Mouse (Mus musculus) hindbrain, embryonic 15.5 days (tissue): ENCODE measurements at regions not wholly inside any gene's neighbourhood (a gene's known extent, or its start where the extent isn't known, plus 50 kb on each side); places are given as distances from the start of the nearest gene placed in this dataset.

Experiments used
- ATAC-seq: fragments of 200-750 bp; cut with Nextera tagmentation; 2 replicates; pipeline ENCODE4 v1.8.0; 2017; ENCODE audit warnings: low read depth, moderate number of reproducible peaks, moderate TSS enrichment; ENCODE audit not compliant: low FRiP score
- H3K27ac ChIP-seq: fragments of 300-500 bp; sonication (generic); replicated peaks from 2 replicates; pipeline ENCODE4 v1.5.1; 2015; ENCODE audit warnings: mild to moderate bottlenecking, inconsistent platforms
- H3K27me3 ChIP-seq: fragments of 300-500 bp; sonication (generic); 2 replicates; pipeline ENCODE4 v1.6.1; 2015; ENCODE audit warnings: control low read depth, inconsistent platforms
- H3K36me3 ChIP-seq: fragments of 300-500 bp; sonication (generic); 2 replicates; pipeline ENCODE4 v1.6.1; 2015; ENCODE audit warnings: control low read depth, inconsistent platforms
- H3K4me1 ChIP-seq: fragments of 300-500 bp; sonication (generic); replicated peaks from 2 replicates; pipeline ENCODE4 v1.6.1; 2015; ENCODE audit warnings: control low read depth, inconsistent platforms
- H3K4me2 ChIP-seq: fragments of 300-500 bp; sonication (generic); 2 replicates; pipeline ENCODE4 v1.6.1; 2015; ENCODE audit warnings: moderate library complexity, mild to moderate bottlenecking, inconsistent platforms
- H3K4me3 ChIP-seq: fragments of 300-500 bp; sonication (generic); 2 replicates; pipeline ENCODE4 v1.5.1; 2015; ENCODE audit warnings: mild to moderate bottlenecking, inconsistent platforms
- H3K9ac ChIP-seq: fragments of 300-500 bp; sonication (generic); 2 replicates; pipeline ENCODE4 v1.6.1; 2015; ENCODE audit warnings: inconsistent platforms
- H3K9me3 ChIP-seq: fragments of 300-500 bp; sonication (generic); 2 replicates; pipeline ENCODE4 v1.6.1; 2016; ENCODE audit warnings: control low read depth, inconsistent platforms
- WGBS: fragments of 180-500 bp; shearing (Covaris S2); methylation state at CpG from one replicate; pipeline ENCODE4 v1.1.7; 2015; 5-methylcytosine and 5-hydroxymethylcytosine counted together

DNA sequence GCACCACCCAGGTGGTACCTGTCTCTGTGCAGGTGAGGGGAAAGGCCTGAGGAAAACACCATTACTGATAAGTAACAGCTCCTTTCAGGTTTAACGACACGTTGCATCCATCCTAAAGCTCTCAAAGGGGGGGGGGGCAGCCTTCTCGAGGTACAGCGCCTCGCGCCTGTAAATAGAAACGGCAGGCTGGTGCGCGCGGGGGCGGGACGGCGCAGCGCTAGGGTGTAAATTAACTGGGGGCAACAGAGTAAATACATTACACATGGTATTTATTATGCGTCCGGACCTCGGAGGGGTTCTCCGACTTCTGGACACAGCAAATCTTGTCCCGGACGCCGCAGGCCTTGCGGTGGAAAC lies 353.3 kb downstream of the Bcor start:
- H3K27me3 ChIP-seq = peaks cover 33% of the 10 kb centered on the region
- no peaks in the 10 kb centered on the region for H3K9me3 ChIP-seq
- 0 out of 2 replicates have a peak, but pooled peaks have one; percentile 3 for ATAC-seq
- H3K4me2 ChIP-seq = peak overlapping the region; percentile 72
- H3K27ac ChIP-seq = peak overlapping the region; percentile 80
- H3K4me3 ChIP-seq = peak overlapping the region; percentile 41
- peak overlapping the region; percentile 50 for H3K9ac ChIP-seq
- peaks cover 23% of the 10 kb centered on the region for H3K4me1 ChIP-seq
- 7% methylated on average over 22 of the region's 22 CpGs for WGBS
- no peaks in the 10 kb centered on the region for H3K36me3 ChIP-seq

DNA sequence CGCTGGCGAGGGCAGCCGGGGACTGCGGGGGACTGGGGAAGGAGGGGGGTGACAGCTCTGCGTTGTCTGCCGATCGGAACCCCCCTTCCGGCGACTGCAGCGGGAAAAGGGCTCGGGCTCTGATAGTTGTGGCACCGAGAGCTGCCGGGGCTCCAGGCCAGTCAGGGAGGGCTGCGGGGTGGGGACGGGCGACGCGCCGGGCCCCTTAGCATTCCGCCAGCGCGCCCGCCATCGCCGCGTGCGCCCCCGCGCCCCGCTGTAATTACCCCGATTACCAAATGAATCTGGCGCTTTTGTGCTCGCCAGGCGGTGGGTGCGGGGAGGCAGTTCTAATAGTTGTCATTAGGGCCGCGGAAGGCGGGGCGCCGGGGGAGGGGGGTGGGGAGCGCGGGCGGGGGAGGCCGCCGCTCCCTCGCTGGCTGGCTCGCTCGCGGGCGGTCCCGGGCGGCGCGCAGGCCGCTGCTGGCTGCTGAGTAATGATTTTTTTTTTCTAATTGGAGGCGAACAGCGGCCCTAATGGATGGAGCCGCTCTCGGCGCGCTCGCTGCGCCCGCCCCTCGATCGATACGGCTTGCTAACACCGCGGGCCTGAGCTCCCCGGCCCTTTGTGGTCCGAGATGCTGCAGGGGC lies 352.8 kb downstream of the Bcor start:
- peak overlapping the region; percentile 72 for H3K4me2 ChIP-seq
- WGBS = 4% methylated on average over 36 of the region's 71 CpGs
- peak overlapping the region; percentile 80 for H3K27ac ChIP-seq
- peak overlapping the region; percentile 41 for H3K4me3 ChIP-seq
- H3K9me3 ChIP-seq = no peaks in the 10 kb centered on the region
- peaks cover 33% of the 10 kb centered on the region for H3K27me3 ChIP-seq
- H3K36me3 ChIP-seq = no peaks in the 10 kb centered on the region
- peak; percentile 76 for ATAC-seq
- H3K9ac ChIP-seq = peak overlapping the region; percentile 50
- peaks cover 23% of the 10 kb centered on the region for H3K4me1 ChIP-seq

DNA sequence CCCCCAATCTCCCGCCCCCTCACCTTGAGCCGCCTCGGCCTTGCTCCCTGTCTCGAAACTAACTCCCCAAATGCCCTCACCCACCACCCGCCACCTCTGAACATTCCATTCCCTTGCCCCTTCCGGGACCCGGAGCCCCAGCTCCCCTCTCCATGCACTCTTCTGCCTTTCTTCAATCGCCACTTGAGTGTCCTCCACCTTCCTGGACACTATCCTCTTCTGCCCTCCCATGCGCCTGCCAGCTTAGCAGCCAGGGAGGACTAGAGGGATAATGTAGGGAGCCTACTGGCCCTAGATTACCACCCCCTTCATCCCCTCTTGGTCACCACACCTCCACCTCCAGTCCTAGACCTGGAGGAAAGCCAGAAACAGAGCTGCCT lies 352.3 kb downstream of the Bcor start:
- H3K4me2 ChIP-seq = peak overlapping the region; percentile 72
- H3K27me3 ChIP-seq = peaks cover 33% of the 10 kb centered on the region
- no peaks in the 10 kb centered on the region for H3K36me3 ChIP-seq
- no peak for ATAC-seq
- peak overlapping the region; percentile 50 for H3K9ac ChIP-seq
- WGBS = 18% methylated on average over 8 of the region's 9 CpGs
- H3K27ac ChIP-seq = peak overlapping the region; percentile 80
- H3K4me1 ChIP-seq = peaks cover 23% of the 10 kb centered on the region
- no peaks in the 10 kb centered on the region for H3K9me3 ChIP-seq
- H3K4me3 ChIP-seq = peak overlapping the region; percentile 41

DNA sequence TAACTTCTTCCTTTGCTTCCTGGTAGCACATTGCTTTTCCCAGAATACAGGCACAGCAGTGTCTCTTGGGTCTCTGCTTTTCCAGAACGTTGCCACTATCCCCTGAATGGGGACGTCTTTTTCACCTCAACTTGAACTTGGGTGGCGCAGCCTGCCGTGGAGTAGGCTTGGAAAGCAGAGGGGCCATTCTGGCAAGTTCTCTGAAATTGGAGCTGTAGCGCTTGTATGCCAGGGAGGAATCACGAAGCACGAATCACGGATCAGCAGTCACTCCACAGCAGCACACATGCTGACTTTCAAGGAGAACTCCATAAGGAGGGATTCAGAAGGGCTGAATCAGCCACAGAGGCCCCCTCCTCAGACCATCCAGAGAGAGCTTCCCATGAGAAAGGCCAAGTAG lies 351.2 kb downstream of the Bcor start:
- peaks cover 15% of the 10 kb centered on the region for H3K4me1 ChIP-seq
- H3K9ac ChIP-seq = no peak overlapping the region
- 51% methylated on average over 8 of the region's 8 CpGs for WGBS
- H3K27ac ChIP-seq = no peak overlapping the region
- H3K36me3 ChIP-seq = no peaks in the 10 kb centered on the region
- no peaks in the 10 kb centered on the region for H3K9me3 ChIP-seq
- no peak for ATAC-seq
- H3K27me3 ChIP-seq = peaks cover 33% of the 10 kb centered on the region
- H3K4me3 ChIP-seq = no peak overlapping the region
- no peak overlapping the region for H3K4me2 ChIP-seq

DNA sequence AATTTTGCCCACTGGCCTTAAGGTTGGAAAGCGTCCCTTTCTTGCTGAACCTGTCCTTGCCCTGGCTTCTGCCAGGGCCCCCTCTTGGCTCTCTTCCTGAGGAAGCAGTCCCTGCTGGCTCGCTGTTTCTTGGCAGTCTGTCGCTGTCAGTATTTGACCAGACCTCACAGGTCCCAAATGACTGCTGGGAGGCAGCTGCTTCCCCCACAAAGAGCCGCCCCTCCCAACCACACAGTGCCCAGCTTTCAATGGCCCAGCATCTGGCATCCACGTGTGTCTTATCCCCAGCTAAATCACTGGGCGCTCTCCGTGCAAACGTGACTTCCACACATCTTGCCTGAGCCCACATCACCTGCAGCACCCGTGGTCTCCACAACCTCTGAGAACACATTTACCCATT lies 345.3 kb downstream of the Bcor start:
- H3K4me2 ChIP-seq = no peak overlapping the region
- H3K36me3 ChIP-seq = no peaks in the 10 kb centered on the region
- no peaks in the 10 kb centered on the region for H3K9me3 ChIP-seq
- peaks cover 5% of the 10 kb centered on the region; the same call in 1 of the 2 replicates for H3K4me1 ChIP-seq
- H3K4me3 ChIP-seq = no peak overlapping the region
- no peak overlapping the region for H3K27ac ChIP-seq
- H3K27me3 ChIP-seq = peaks cover 2% of the 10 kb centered on the region; the same call in 1 of the 2 replicates
- 34% methylated on average over 9 of the region's 9 CpGs for WGBS
- no peak for ATAC-seq
- H3K9ac ChIP-seq = no peak overlapping the region

DNA sequence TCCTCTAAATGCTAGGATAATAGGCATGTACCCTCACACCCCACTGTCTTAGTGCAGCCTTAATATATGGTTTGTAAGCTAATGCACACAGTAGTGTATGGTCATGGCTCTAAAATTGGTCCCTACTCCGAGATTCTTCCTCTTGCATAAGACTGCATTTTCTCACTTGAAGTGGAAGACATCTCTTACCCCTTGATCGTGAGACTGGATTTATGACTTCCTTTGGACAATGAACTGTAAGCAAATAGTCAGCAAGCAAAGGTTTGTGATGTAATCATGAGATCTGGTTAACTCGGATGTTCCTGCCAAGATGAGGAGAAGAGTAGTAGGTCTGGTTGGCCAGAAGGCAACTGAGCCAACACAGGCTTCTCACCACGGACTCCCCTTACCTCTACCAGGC lies 344.3 kb downstream of the Bcor start:
- 84% methylated on average over 4 of the region's 4 CpGs for WGBS
- Histone ChIP-seq H3K36me3 (no peaks in the 10 kb centered on the region), H3K27ac (no peak overlapping the region), H3K4me2 (no peak overlapping the region), H3K9me3 (no peaks in the 10 kb centered on the region), H3K27me3 (no peaks in the 10 kb centered on the region), H3K4me3 (no peak overlapping the region), H3K9ac (no peak overlapping the region), H3K4me1 (peaks cover 5% of the 10 kb centered on the region; the same call in 1 of the 2 replicates)
- no peak for ATAC-seq

DNA sequence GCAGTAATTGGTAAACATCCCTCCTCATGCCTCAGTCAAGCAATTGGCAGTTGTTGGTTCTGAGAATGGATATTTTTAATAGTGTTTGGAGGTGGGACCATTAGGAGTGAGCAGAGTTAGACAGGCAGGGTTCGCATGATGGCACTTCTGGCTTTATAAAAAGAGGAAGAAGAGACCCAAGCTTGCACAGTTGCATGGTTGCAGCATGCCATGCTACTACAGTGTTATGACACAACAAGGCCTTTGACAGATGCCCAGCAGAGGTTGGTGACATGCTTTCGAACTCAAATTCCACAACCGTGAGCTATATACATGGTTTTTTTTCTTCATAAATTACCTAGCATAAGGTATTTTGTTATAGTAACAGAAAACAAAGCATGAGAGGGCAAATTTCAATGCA lies 341.5 kb downstream of the Bcor start:
- Histone ChIP-seq H3K36me3 (no peaks in the 10 kb centered on the region), H3K27ac (no peak overlapping the region), H3K4me2 (no peak overlapping the region), H3K9ac (no peak overlapping the region), H3K4me1 (peaks cover 10% of the 10 kb centered on the region; the same call in 1 of the 2 replicates), H3K27me3 (0 out of 2 replicates have a peak, but pooled peaks cover 5% of the 10 kb centered on the region), H3K9me3 (no peaks in the 10 kb centered on the region), H3K4me3 (no peak overlapping the region)
- ATAC-seq = no peak
- WGBS = 97% methylated on average over 3 of the region's 3 CpGs

DNA sequence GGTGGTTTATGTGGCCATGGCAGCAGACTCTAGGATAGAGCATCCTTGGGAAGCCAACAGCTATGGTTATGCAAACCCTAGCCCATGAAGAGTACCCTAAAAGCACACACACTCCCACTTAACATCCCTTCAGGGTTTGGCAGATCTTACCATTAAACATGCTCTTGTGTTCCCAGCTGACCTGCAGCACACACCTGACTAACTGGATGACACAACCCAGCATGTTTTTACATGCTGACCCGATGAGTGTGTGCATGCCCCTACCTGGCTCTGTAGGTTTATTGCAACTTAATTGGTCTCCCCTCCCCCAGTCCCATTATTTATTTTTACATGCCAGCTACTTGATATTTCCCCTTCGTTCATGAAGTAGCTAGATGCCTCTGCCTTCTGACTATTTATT lies 339.0 kb downstream of the Bcor start:
- 56% methylated on average over 2 of the region's 2 CpGs for WGBS
- Histone ChIP-seq H3K4me2 (no peak overlapping the region), H3K27ac (no peak overlapping the region), H3K27me3 (0 out of 2 replicates have a peak, but pooled peaks cover 12% of the 10 kb centered on the region), H3K9me3 (no peaks in the 10 kb centered on the region), H3K9ac (no peak overlapping the region), H3K36me3 (no peaks in the 10 kb centered on the region), H3K4me1 (0 out of 2 replicates have a peak, but pooled peaks cover 5% of the 10 kb centered on the region), H3K4me3 (no peak overlapping the region)
- no peak for ATAC-seq

DNA sequence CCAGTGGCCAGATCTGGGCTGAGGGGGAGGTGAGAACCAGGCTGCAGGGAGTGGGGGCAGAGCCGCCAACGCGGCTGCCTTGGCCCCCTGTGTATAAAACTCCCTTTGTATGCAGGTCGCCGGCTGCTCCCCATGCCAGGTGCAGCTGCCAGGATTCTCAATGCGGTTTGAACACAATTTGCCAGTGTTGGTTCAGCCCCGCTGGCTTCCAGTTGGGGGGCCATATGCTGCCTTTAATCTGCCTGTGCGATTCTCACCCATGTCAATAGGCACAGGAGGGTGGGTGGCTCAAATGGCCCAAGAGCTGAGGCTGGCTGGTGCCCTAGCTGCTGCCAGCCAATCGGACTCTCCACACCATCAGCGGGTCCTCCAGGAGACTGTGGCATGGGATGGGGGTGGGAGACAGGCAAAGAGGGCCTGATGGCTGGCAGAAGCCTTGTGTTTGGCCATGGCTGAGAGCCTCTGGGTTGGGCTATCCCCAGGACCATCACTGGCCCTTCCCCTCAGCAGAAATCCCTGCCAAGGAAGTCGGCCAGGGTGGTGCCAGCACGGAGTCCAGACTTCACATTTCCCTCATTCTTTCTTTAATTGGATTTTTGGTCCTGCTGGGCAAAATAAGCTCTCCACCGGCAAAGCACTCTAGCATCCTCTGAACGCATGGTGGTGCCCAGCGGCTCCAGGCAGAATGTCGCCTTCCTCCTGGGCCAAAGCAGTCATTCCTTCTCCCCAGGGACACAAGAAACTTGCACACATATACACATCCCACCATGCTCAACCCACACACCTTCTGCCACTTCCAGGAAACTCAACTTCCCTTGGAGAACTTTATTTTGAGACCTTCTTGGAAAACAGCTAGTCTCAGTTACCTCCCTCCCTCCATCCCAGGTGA lies 338.0 kb downstream of the Bcor start:
- Histone ChIP-seq H3K36me3 (no peaks in the 10 kb centered on the region), H3K27ac (no peak overlapping the region), H3K4me1 (peaks cover 12% of the 10 kb centered on the region; the same call in 1 of the 2 replicates), H3K27me3 (0 out of 2 replicates have a peak, but pooled peaks cover 12% of the 10 kb centered on the region), H3K4me3 (no peak overlapping the region), H3K4me2 (no peak overlapping the region), H3K9me3 (no peaks in the 10 kb centered on the region), H3K9ac (no peak overlapping the region)
- WGBS = 48% methylated on average over 14 of the region's 16 CpGs
- peak; percentile 88 for ATAC-seq

DNA sequence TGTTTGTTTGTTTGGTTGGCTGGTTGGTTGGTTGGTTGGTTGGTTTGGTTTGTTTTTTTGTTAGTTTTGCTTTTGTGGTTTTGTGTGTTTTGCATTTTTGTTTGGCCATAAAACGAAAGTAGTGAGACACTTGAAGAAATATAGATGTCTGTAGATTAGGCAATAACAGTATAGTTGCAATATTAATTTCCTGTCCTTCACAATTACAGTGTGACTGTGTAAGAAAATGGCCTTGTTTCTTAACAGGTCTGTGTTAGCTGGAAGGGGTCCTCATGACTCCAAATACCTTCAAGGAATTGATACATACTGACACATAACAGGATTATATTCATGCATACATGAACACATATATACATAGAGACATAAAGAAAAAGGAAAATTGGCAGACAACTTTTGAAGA lies 334.2 kb downstream of the Bcor start:
- peaks cover 16% of the 10 kb centered on the region; the same call in 1 of the 2 replicates for H3K4me1 ChIP-seq
- WGBS = 88% methylated on average over 1 of the region's 1 CpGs
- H3K27ac ChIP-seq = no peak overlapping the region
- no peak overlapping the region for H3K4me3 ChIP-seq
- H3K4me2 ChIP-seq = no peak overlapping the region
- H3K27me3 ChIP-seq = peaks cover 12% of the 10 kb centered on the region; the same call in 1 of the 2 replicates
- no peaks in the 10 kb centered on the region for H3K9me3 ChIP-seq
- H3K9ac ChIP-seq = no peak overlapping the region
- ATAC-seq = no peak
- H3K36me3 ChIP-seq = no peaks in the 10 kb centered on the region

DNA sequence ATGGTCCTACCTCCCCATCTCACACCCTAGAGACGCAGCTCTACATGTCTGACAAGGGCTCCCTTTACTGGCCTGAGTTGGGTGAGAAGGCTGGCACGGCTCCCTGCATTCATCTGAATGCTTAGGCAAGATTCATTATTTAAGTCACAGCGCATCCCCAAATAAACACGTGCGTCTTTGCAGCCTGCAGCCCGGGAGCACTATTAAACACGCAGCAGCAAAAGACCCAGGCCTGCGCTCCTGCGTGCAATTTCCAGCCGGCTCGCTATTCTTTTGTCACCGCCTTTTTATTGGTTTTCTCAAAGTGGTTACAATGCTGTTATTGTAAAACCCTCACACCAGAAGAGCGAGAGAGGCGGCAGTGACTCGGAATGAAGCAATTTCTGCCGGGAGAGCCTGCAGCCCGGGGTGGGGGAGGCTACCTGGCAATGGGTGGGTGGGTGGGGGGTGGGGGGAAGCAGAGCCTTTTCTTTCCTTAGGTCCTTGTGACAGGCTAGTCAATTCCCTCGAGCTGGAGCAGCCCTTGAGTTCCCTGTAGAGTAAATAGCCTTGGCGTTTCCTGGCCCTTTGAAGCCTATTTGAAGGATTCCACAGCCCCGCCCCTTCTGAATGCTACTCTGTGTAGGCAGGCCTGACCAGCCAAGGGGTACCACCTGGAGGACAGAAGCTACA lies 333.3 kb downstream of the Bcor start:
- Histone ChIP-seq H3K27me3 (peaks cover 12% of the 10 kb centered on the region; the same call in 1 of the 2 replicates), H3K36me3 (no peaks in the 10 kb centered on the region), H3K4me1 (peaks cover 16% of the 10 kb centered on the region; the same call in 1 of the 2 replicates), H3K4me2 (peak overlapping the region; percentile 34), H3K4me3 (no peak overlapping the region), H3K27ac (peak overlapping the region; percentile 53), H3K9ac (peak overlapping the region; percentile 16; the same call in 1 of the 2 replicates), H3K9me3 (no peaks in the 10 kb centered on the region)
- WGBS = 20% methylated on average over 20 of the region's 20 CpGs
- ATAC-seq = peak; percentile 52
